Mouse (Mus musculus) embryo, embryonic 10 days (tissue): ENCODE results near the gene Vmn2r113.
"Not testable (repeated sequence)": the region's sequence is repeated elsewhere in the genome, so short reads cannot be mapped to it uniquely, and the experiment has no call there.

Source experiments
- DNase-seq: peaks from one replicate; pipeline ENCODE4 v3.0.0-alpha.2; 2015; ENCODE audit warnings: low spot score

Gene Vmn2r113

GRCm38 (mm10) chr17:22942684-22943083 is at the start of gene Vmn2r113:
Gene Vmn2r113, plus strand, starts transcription at chr17:22942984.
- not testable (repeated sequence) for DNase-seq
